ENCODE assay signal across 10 mouse cellular contexts in genomic region chr19:59169143-59169935, GRCm38 (mm10). TPM values are rescaled to one million over a fixed set of nuclear protein-coding genes. Genes with fewer than 3 reads are reported as not detected.
DNase-seq lines count a peak whose midpoint lies in the region; ATAC-seq and TF ChIP-seq lines count a peak whose summit lies in the region.
"Had no signal": no experiment of that assay in that cellular context is flagged by ENCODE, and none has a peak within 500 bp of the region (broad histone marks: within the 10 kb centered on the region; RNA-seq: fewer than 3 reads in every experiment).

No protein-coding gene starts in this region.

- no peak for TF ChIP-seq CTCF in heart, adult 2 months (IDR thresholded peaks at IDR 0.05)
- TF ChIP-seq CTCF in bone marrow macrophage, adult 2 months (IDR thresholded peaks at IDR 0.05; ENCODE audit: low read depth, low read length): no peak

- TF ChIP-seq POLR2A in heart, adult 2 months (IDR thresholded peaks at IDR 0.05; ENCODE audit: insufficient read depth, low read depth, low read length): no peak
- no peak for TF ChIP-seq POLR2A in bone marrow macrophage, adult 2 months (IDR thresholded peaks at IDR 0.05; ENCODE audit: borderline replicate concordance, low read depth, low read length)

- no peak for ATAC-seq in midbrain, embryonic 11.5 days (ENCODE audit: low FRiP score)
- ATAC-seq in cerebellum, adult (ENCODE audit: insufficient number of reproducible peaks, low FRiP score, low TSS enrichment): no peak

- H3K36me3 ChIP-seq in heart, adult 2 months (ENCODE audit: control insufficient read depth, insufficient read depth, low read length): no peaks in the 10 kb centered on the region
- no peaks in the 10 kb centered on the region for H3K36me3 ChIP-seq in midbrain, embryonic 11.5 days (ENCODE audit: control insufficient read depth, insufficient read depth, low read length)

- H3K9ac ChIP-seq in heart, adult 2 months (ENCODE audit: low read depth, low read length): no peak overlapping the region
- H3K9ac ChIP-seq in midbrain, embryonic 11.5 days (ENCODE audit: low read length): no peak overlapping the region

- DNase-seq in heart, adult 2 months: no peak
- no peak for DNase-seq in heart, postnatal 10 days
- DNase-seq in heart, postnatal 4 days: peak; percentile 9
- peak; percentile 97 for DNase-seq in midbrain, embryonic 11.5 days (ENCODE audit: low spot score, missing footprints)
- no peak for DNase-seq in frontal cortex, adult 2 months (ENCODE audit: extremely low spot score in 1 of 2, low spot score in 1 of 2)
- no peak for DNase-seq in lung, postnatal 36 days

- TF ChIP-seq EP300 in heart, adult 2 months (IDR thresholded peaks at IDR 0.05; ENCODE audit: insufficient read depth, low read depth, low read length): no peak

- H3K4me1 ChIP-seq in heart, adult 2 months (ENCODE audit: control insufficient read depth, insufficient read depth, low read length): 0 out of 2 replicates have a peak, but pooled peaks cover 1% of the 10 kb centered on the region
- H3K4me1 ChIP-seq in bone marrow macrophage, adult 2 months (ENCODE audit: control insufficient read depth, insufficient read depth, low read length): no peaks in the 10 kb centered on the region
- peaks cover 22% of the 10 kb centered on the region for H3K4me1 ChIP-seq in midbrain, embryonic 11.5 days (ENCODE audit: control insufficient read depth, insufficient read depth, low read length)

- H3K27ac ChIP-seq in heart, adult 2 months: no peak overlapping the region
- H3K27ac ChIP-seq in bone marrow macrophage, adult 2 months (ENCODE audit: insufficient read depth, low read depth, low read length): no peak overlapping the region
- H3K27ac ChIP-seq in midbrain, embryonic 11.5 days (ENCODE audit: low read depth, low read length): no peak overlapping the region

- peak overlapping the region; percentile 21 for H3K4me2 ChIP-seq in midbrain, embryonic 11.5 days

- H3K9me3 ChIP-seq in midbrain, embryonic 11.5 days (ENCODE audit: control insufficient read depth, low read length): no peaks in the 10 kb centered on the region

- H3K79me2 ChIP-seq in heart, adult 2 months (replicated peaks; ENCODE audit: control insufficient read depth, insufficient read depth, low read length): no peaks in the 10 kb centered on the region

- WGBS in heart, adult 2 months: 2% methylated on average over 65 of the region's 65 CpGs
- WGBS in midbrain, embryonic 11.5 days: under 1% methylated on average over 65 of the region's 65 CpGs

- peak overlapping the region; percentile 33 for H3K4me3 ChIP-seq in heart, adult 2 months
- H3K4me3 ChIP-seq in bone marrow macrophage, adult 2 months (ENCODE audit: insufficient read depth, low read length): peak overlapping the region; percentile 29
- peak overlapping the region; percentile 16; the same call in 1 of the 2 replicates for H3K4me3 ChIP-seq in midbrain, embryonic 11.5 days (ENCODE audit: low read depth, low read length)

- intact Hi-C loops in heart, adult 2 months (cut with DNase I): no loop called here
- intact Hi-C loops in heart, postnatal 10 days (cut with DNase I): no loop called here

- H3K27me3 ChIP-seq in heart, adult 2 months (ENCODE audit: control insufficient read depth, insufficient read depth, low read length): peaks cover 43% of the 10 kb centered on the region
- peaks cover 99% of the 10 kb centered on the region for H3K27me3 ChIP-seq in midbrain, embryonic 11.5 days (ENCODE audit: control insufficient read depth, insufficient read depth, low read length)
- H3K27me3 ChIP-seq: CH12.LX had no signal

RNA-seq across cellular contexts. Expression of gene Vax1, which starts 0.5 kb away (rescaled TPM):
- not detected for total RNA-seq in heart, adult 2 months (2021)
- not detected in 2 replicates for polyA plus RNA-seq in heart, adult 2 months (2012; rRNA removed)
- total RNA-seq in heart, postnatal 10 days (2021): not detected
- polyA plus RNA-seq in bone marrow macrophage, adult 2 months (2012; ENCODE audit: insufficient read depth, insufficient read length, missing spikeins): not detected in 2 replicates
- not detected for total RNA-seq in heart, postnatal 4 days (2021)
- 0.18 and 0.65 TPM in 2 replicates for polyA plus RNA-seq in midbrain, embryonic 11.5 days (2014; fragmentation: Nextera tagmentation; extraction: Ambion mirVana)
- polyA plus RNA-seq in frontal cortex, adult 2 months (2012; rRNA removed): 2.8 and 2.9 TPM in 2 replicates
- total RNA-seq: CH12.LX; gastrocnemius, postnatal 4 days had no signal

RNA-seq across cellular contexts. Expression of gene Kcnk18, which starts 49.7 kb away (rescaled TPM):
- not detected for total RNA-seq in heart, adult 2 months (2021)
- not detected in 2 replicates for polyA plus RNA-seq in heart, adult 2 months (2012; rRNA removed)
- total RNA-seq in heart, postnatal 10 days (2021): not detected
- not detected in 2 replicates for polyA plus RNA-seq in bone marrow macrophage, adult 2 months (2012; ENCODE audit: insufficient read depth, insufficient read length, missing spikeins)
- total RNA-seq in heart, postnatal 4 days (2021): not detected
- not detected in 2 replicates for polyA plus RNA-seq in midbrain, embryonic 11.5 days (2014; fragmentation: Nextera tagmentation; extraction: Ambion mirVana)
- not detected in 2 replicates for polyA plus RNA-seq in frontal cortex, adult 2 months (2012; rRNA removed)
- total RNA-seq: CH12.LX; gastrocnemius, postnatal 4 days had no signal

Comparison
In these comparisons a context has a peak if more than half of its experiments do, and no peak if none do; other contexts are left out.
1. DNase-seq: peak in heart, postnatal 4 days (single experiment) and midbrain, embryonic 11.5 days (single experiment); none in heart, adult 2 months (0 of 2), heart, postnatal 10 days (0 of 2), frontal cortex, adult 2 months (0 of 2) and lung, postnatal 36 days (single experiment).
2. Peak in every context shown above with its lines, with median percentiles within 50 percentile points of each other: H3K4me3 ChIP-seq.